Mouse (Mus musculus): ENCODE results near the gene Zdhhc12. TPM values are rescaled to one million over a fixed set of nuclear protein-coding genes. Genes with fewer than 3 reads are reported as not detected.
"Not testable (repeated sequence)": the region's sequence is repeated elsewhere in the genome, so short reads cannot be mapped to it uniquely, and the experiment has no call there.

Gene Zdhhc12
- total RNA-seq, 2 experiments from 2014 or later = 0.85 to 7.9 TPM

DNA sequence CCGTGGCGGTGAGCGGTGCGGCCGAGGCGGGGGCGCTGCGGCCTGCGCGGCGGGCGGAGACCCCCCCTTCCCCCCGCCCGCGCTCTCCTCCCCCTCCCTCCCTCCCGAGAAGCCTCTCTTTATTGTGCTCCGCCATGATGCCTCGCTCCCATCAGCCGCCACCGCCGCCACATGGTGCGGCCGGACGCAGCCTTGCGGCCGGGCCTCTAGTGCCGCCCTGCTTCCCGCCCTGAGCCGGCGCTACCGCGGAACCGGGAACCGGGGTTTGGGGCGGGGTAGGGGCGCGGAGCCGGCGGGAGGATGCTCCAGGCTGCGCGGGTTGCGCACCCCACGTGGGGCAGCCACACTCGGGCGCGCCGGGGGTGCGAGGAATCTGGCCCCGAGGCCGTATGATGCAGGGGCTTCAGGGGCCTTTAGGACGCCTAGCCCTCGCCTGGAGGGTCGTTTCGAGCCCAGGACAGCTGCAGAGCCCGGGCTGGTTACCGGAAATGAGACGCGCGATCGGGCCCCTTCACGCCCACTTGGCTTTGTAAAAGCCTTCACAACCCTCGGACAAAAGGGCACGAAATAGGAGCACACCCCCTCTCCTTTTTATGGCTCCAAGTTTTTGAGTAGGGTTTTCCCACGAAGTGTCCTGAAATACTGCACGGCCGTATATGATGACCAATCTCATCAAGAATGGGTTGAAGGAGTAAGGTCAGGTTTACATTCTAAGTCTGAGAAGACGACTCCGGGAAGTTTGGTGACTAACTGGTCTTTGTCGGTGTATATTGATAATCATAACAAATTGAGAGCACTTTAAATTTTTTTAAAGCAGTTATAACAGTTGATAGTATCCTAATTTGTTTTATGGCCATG lies 26.2 kb downstream of the Zdhhc12 start:
- ATAC-seq (replicated peaks; ENCODE audit: low FRiP score, poor library complexity, severe bottlenecking) = 0 out of 2 replicates have a peak, but pooled peaks have one; percentile 4

- ATAC-seq (replicated peaks; ENCODE audit: low FRiP score, poor library complexity, severe bottlenecking) = peak; percentile 81
These were observed 27.2 kb downstream of the Zdhhc12 start for GRCm38 (mm10) chr2:30066046-30066901.

DNA sequence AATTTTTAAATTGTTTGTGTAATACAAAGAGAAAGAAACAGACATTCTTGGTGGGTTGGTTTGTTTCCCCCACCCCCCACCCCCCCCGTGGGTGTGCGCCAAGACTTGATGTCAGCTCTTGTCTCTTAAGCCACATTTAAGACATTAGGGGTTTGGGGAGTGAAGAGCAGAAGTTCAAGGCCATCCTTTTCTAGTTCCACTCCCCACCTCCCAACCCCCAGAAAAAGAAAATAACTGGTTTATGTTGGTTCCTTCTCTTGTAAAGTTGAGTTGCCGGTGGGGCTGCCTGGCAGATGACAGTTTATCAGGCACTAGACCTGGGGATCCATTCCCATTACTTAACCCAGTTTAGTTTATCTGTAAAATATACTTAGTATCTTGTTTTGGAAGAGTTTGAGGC lies 29.1 kb downstream of the Zdhhc12 start:
- ATAC-seq (replicated peaks; ENCODE audit: low FRiP score, poor library complexity, severe bottlenecking) = no peak

GRCm38 (mm10) chr2:30063791-30064190 lies 29.7 kb downstream of the Zdhhc12 start:
- no peak for ATAC-seq (replicated peaks; ENCODE audit: low FRiP score, poor library complexity, severe bottlenecking)

DNA sequence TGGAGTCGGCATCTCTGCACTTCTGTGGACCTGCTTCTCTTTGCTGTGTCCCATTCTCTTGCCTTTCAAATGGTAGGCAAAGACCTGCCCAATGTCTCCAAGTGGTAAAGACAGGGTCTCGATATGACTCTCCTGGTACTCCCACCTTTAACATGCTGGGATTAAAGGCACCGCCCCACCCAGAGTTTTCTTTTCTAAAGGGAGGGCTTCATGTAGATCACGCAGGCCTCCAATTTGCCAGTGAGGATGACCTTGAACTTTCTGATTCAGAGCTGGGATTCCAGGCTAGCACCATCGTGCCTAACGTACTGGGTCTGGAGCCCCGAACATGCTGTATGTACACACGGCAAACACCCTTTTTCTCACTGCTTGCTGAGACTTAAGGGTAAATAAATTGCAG lies 30.2 kb downstream of the Zdhhc12 start:
- peak; percentile 17; the same call in 1 of the 2 replicates for ATAC-seq (replicated peaks; ENCODE audit: low FRiP score, poor library complexity, severe bottlenecking)

- ATAC-seq (replicated peaks; ENCODE audit: low FRiP score, poor library complexity, severe bottlenecking) = peak; percentile 53
These were observed 31.0 kb downstream of the Zdhhc12 start for GRCm38 (mm10) chr2:30062249-30063093.

GRCm38 (mm10) chr2:30061215-30062166 lies 32.0 kb downstream of the Zdhhc12 start:
- no peak for ATAC-seq (replicated peaks; ENCODE audit: low FRiP score, poor library complexity, severe bottlenecking)

DNA sequence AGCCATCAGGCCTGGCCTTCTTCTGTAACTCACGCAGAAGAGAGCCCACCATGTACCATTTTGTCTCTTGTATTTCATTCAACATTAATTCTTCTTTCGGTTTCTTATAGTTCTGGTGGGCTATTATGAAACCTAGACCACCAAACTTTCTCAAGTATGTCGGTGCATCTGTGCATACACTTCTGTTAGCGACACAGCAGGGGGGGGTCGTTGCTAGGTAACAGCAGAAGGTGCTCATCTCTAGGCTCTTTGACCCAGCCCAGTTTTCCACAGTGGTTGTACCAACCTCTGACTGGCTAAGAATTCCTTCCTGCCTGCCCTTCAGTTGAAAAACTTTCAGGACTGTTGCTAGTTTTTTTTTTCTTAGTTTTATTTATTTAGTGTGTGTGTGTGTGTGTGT lies 35.0 kb downstream of the Zdhhc12 start:
- ATAC-seq (replicated peaks; ENCODE audit: low FRiP score, poor library complexity, severe bottlenecking) = no peak

DNA sequence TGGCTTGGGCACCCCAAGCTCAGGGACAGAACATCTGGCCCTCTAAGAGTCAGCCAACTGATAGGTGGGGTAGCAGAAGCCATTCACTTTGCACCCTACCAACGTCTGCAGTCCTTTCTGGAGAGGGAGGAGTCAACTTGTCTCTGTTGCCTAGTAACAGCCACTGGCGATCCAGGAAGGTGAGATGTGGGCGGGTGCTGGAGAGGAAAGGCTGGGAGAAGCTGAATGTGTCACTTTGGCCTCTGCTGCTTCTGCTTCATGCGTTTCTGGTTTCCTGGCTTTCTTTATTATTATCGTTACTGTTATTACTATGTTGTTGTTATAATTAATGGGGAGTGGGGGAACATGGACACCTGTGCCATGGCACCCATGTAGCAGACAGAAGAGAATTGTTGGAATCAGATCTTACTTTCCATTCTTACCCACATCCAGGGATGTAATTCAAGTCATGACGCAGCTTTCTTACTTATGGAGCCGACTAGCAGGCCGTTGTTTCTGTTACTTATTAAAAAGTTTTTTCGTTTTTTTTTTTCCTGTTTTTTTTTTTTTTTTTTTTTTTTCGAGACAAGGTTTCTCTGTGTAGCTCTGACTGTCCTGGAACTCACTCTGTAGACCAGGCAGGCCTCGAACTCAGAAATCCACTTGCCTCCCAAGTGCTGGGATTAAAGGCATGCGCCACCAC lies 36.1 kb downstream of the Zdhhc12 start, which contains the start of gene Set:
Gene Set, plus strand, starts transcription at position 156 of the 682 bp plus-strand sequence.
- ATAC-seq (replicated peaks; ENCODE audit: low FRiP score, poor library complexity, severe bottlenecking) = peak; percentile 67

DNA sequence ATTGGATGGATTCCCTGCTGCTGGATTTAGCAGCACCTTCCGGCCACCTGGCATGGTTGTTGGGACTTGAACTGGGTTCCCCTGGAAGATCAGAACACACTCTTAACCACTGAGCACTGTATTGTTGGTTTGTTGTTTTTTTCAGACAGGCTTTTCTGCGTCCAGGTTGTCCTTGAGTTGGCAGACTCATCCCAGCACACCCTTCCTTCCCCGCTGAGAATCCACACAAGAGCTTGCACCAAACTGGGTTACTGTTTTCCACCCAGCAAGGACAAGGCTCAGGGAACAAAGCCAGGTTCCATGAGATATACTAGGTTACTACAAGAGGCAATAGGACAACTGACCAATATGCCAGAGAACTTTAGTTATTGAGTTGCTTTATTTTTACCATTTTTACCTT lies 36.7 kb downstream of the Zdhhc12 start:
- no peak for ATAC-seq (replicated peaks; ENCODE audit: low FRiP score, poor library complexity, severe bottlenecking)

GRCm38 (mm10) chr2:30055310-30055709 lies 38.1 kb downstream of the Zdhhc12 start:
- ATAC-seq (replicated peaks; ENCODE audit: low FRiP score, poor library complexity, severe bottlenecking) = not testable (repeated sequence)

DNA sequence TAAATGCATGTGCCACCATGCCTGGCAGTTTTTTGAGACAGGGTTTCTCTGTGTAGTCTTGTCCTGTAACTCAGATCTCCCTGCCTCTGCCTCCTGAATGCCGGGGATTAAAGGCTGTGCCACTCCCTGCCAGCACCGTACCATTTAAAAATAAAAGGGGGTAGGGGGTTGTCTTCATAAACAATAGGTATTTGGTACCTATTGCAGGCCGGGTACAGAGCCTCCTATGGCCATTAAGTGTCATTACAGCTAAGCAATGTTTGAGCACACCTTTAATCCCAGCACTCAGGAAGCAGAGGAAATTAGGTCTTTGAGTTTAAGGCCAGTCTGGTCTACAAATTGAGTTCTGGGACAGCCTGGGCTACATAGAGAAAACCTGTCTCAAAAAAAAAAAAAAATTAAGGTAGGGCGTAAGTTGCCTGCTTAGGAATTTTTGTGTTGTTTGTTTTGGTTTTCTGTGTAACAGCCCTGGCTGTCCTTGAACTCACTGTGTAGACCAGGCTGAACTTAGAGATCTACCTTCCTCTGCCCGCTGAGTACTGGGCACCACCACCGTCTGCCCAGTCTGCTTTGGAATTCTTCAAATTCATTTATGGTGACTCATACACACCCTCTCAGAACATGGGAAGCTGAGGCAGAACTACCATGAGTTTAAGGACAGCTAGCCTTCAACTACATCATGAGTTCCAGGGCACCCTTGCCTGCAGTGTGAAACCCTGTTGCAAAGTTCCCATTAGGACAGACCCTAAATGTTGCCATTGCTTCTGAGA lies 41.3 kb downstream of the Zdhhc12 start:
- ATAC-seq (replicated peaks; ENCODE audit: low FRiP score, poor library complexity, severe bottlenecking) = no peak

- no peak for ATAC-seq (replicated peaks; ENCODE audit: low FRiP score, poor library complexity, severe bottlenecking)
These were observed 43.6 kb downstream of the Zdhhc12 start for GRCm38 (mm10) chr2:30049831-30050230.

GRCm38 (mm10) chr2:30048699-30049388 lies 44.6 kb downstream of the Zdhhc12 start, which contains the start of gene Wdr34:
TSS of gene Wdr34 (minus strand) at chr2:30048881.
- ATAC-seq (replicated peaks; ENCODE audit: low FRiP score, poor library complexity, severe bottlenecking) = peak; percentile 98

GRCm38 (mm10) chr2:30048101-30048501 lies 45.3 kb downstream of the Zdhhc12 start:
- no peak for ATAC-seq (replicated peaks; ENCODE audit: low FRiP score, poor library complexity, severe bottlenecking)

GRCm38 (mm10) chr2:30047127-30047526 lies 46.3 kb downstream of the Zdhhc12 start:
- no peak for ATAC-seq (replicated peaks; ENCODE audit: low FRiP score, poor library complexity, severe bottlenecking)

DNA sequence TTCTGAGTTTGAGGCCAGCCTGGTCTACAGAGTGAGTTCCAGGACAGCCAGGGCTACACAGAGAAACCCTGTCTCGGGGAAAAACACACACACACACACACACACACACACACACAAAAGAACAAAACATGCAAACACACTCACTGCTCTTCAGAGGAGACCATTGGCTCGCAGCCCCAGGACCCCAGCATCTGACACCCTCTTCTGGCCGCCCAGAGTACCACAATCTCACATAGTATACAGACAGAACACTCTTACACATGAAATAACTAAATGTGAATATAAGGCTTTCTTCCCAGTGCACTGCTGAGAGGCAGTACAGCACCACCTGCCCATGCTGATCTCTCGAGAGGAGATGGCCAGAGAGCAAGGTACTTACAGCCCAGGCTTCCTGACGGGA lies 48.9 kb downstream of the Zdhhc12 start:
- ATAC-seq (replicated peaks; ENCODE audit: low FRiP score, poor library complexity, severe bottlenecking) = no peak

Measured in erythroblast, adult 5-6 weeks (primary cell).